Mouse (Mus musculus): ENCODE measurements at regions not wholly inside any gene's neighbourhood (a gene's known extent, or its start where the extent isn't known, plus 50 kb on each side); places are given as distances from the start of the nearest gene placed in this dataset.
A peak's percentile ranks its signal among the peaks of the same experiment; 100 is the strongest.

- TF ChIP-seq CTCF (conservative IDR thresholded peaks at IDR 0.05; ENCODE audit: insufficient read depth, insufficient read length, low read depth, low read length) = no peak
- no peak for TF ChIP-seq POLR2A (IDR thresholded peaks at IDR 0.05; ENCODE audit: low read depth, low read length)
- Histone ChIP-seq H3K4me3 (ENCODE audit: insufficient read depth, low read depth, low read length) (no peak overlapping the region), H3K36me3 (ENCODE audit: control insufficient read depth, insufficient read depth, low read length) (no peaks in the 10 kb centered on the region), H3K4me1 (ENCODE audit: control insufficient read depth, insufficient read depth, low read length) (no peaks in the 10 kb centered on the region), H3K27ac (ENCODE audit: insufficient read depth, low read depth, low read length) (no peak overlapping the region), H3K27me3 (replicated peaks; ENCODE audit: control insufficient read depth, insufficient read depth, low read length) (no peaks in the 10 kb centered on the region; the same call in 1 of the 2 replicates)
- DNase-seq = no peak
- 29% methylated on average over 10 of the region's 10 CpGs for WGBS
Observed at GRCm38 (mm10) chr19:60651102-60651695, 70.4 kb upstream of the Cacul1 start.

GRCm38 (mm10) chr19:60640065-60640464 lies 59.2 kb upstream of the Cacul1 start:
- no peak overlapping the region for H3K4me3 ChIP-seq (ENCODE audit: insufficient read depth, low read depth, low read length)
- no peaks in the 10 kb centered on the region for H3K36me3 ChIP-seq (ENCODE audit: control insufficient read depth, insufficient read depth, low read length)
- H3K27ac ChIP-seq (ENCODE audit: insufficient read depth, low read depth, low read length) = no peak overlapping the region
- WGBS = 38% methylated on average over 2 of the region's 2 CpGs
- TF ChIP-seq CTCF (conservative IDR thresholded peaks at IDR 0.05; ENCODE audit: insufficient read depth, insufficient read length, low read depth, low read length) (no peak), POLR2A (IDR thresholded peaks at IDR 0.05; ENCODE audit: low read depth, low read length) (no peak)
- H3K27me3 ChIP-seq (replicated peaks; ENCODE audit: control insufficient read depth, insufficient read depth, low read length) = no peaks in the 10 kb centered on the region
- no peaks in the 10 kb centered on the region for H3K4me1 ChIP-seq (ENCODE audit: control insufficient read depth, insufficient read depth, low read length)
- peak; percentile 9 for DNase-seq
